Mouse (Mus musculus) CH12.LX (cell line): ENCODE measurements at regions not wholly inside any gene's neighbourhood (a gene's known extent, or its start where the extent isn't known, plus 50 kb on each side); places are given as distances from the start of the nearest gene placed in this dataset.

ENCODE experiments used
- DNase-seq: peaks from one replicate; pipeline ENCODE4 v3.0.0-alpha.2; 2013; ENCODE audit errors: extremely low read depth
- H3K27ac ChIP-seq: 2 replicates; pipeline ENCODE4 v1.5.1; 2012; ENCODE audit warnings: low read depth, mild to moderate bottlenecking, control low read depth, moderate library complexity; ENCODE audit not compliant: insufficient read depth
- H3K27me3 ChIP-seq: replicated peaks from 2 replicates; pipeline ENCODE3; 2012; ENCODE audit warnings: inconsistent platforms
- H3K36me3 ChIP-seq, 2 experiments: replicated peaks in 1 of 2; 2 replicates each; pipeline versions ENCODE3 to v1.6.1; 2012; ENCODE audit warnings: inconsistent platforms in 1 of 2, low read length in 1 of 2, mild to moderate bottlenecking in 1 of 2, mixed read lengths in 1 of 2, moderate library complexity in 1 of 2; ENCODE audit not compliant: control insufficient read depth in 1 of 2, insufficient read depth in 1 of 2
- H3K4me1 ChIP-seq, 2 experiments: 2 replicates each; pipeline ENCODE4 v1.6.1; 2012; ENCODE audit warnings: inconsistent platforms in 1 of 2, moderate library complexity in 1 of 2; ENCODE audit not compliant: insufficient read depth in 2 of 2, control insufficient read depth in 1 of 2
- H3K4me2 ChIP-seq: 2 replicates; pipeline ENCODE4 v1.6.1; 2012; ENCODE audit warnings: low read depth, mild to moderate bottlenecking, control low read depth; ENCODE audit not compliant: poor library complexity, insufficient read depth, severe bottlenecking
- H3K4me3 ChIP-seq, 3 experiments: fragments of 150-350 bp in 1 of 3; sonication (generic) in 1 of 3; replicated peaks in 1 of 3; 2 replicates each; pipeline versions ENCODE3 to v1.5.1; 2011 to 2012; ENCODE audit warnings: low read depth in 2 of 3, low read length in 2 of 3, mild to moderate bottlenecking in 2 of 3, moderate library complexity in 2 of 3, control low read depth in 1 of 3, improper control_type of control experiment in 1 of 3, inconsistent platforms in 1 of 3, mixed read lengths in 1 of 3; ENCODE audit not compliant: poor library complexity in 1 of 3
- H3K79me2 ChIP-seq: replicated peaks from 2 replicates; pipeline ENCODE4 v1.6.1; 2012; ENCODE audit warnings: mild to moderate bottlenecking, moderate library complexity; ENCODE audit not compliant: control insufficient read depth, poor library complexity, insufficient read depth, severe bottlenecking; ENCODE audit errors: extremely low read depth
- H3K9ac ChIP-seq: 2 replicates; pipeline ENCODE4 v1.6.1; 2012; ENCODE audit warnings: low read depth, mild to moderate bottlenecking, control low read depth, moderate library complexity; ENCODE audit not compliant: insufficient read depth
- H3K9me3 ChIP-seq: replicated peaks from 2 replicates; pipeline ENCODE3; 2012; ENCODE audit warnings: low read length, inconsistent platforms, mixed read lengths
- CTCF ChIP-seq, 2 experiments: IDR thresholded peaks in 1 of 2; conservative IDR thresholded peaks in 1 of 2; 2 replicates each; pipeline ENCODE4 v1.5.1; 2011 to 2012; ENCODE audit warnings: low read depth in 2 of 2, low read length in 2 of 2, improper control_type of control experiment in 1 of 2, inconsistent platforms in 1 of 2, mild to moderate bottlenecking in 1 of 2, moderate library complexity in 1 of 2
- IRF4 ChIP-seq: IDR thresholded peaks from 2 replicates; pipeline ENCODE4 v1.6.1; 2014; ENCODE audit warnings: low read depth, mild to moderate bottlenecking, inconsistent platforms, low read length, improper control_type of control experiment
- JUN ChIP-seq: IDR thresholded peaks from 2 replicates; pipeline ENCODE4 v1.6.1; 2011; ENCODE audit warnings: low read depth, mild to moderate bottlenecking, low read length, improper control_type of control experiment, moderate library complexity; ENCODE audit not compliant: insufficient read depth
- KAT2A ChIP-seq: IDR thresholded peaks from 2 replicates; pipeline ENCODE4 v1.6.1; 2012; ENCODE audit warnings: low read length, improper control_type of control experiment, inconsistent platforms; ENCODE audit not compliant: insufficient replicate concordance
- MAFK ChIP-seq: IDR thresholded peaks from 2 replicates; pipeline ENCODE4 v1.6.1; 2011; ENCODE audit warnings: low read length, improper control_type of control experiment; ENCODE audit not compliant: insufficient replicate concordance
- NRF1 ChIP-seq: IDR thresholded peaks from 2 replicates; pipeline ENCODE4 v1.6.1; 2014; ENCODE audit warnings: low read depth, mild to moderate bottlenecking, inconsistent platforms, low read length, improper control_type of control experiment, moderate library complexity
- RAD21 ChIP-seq: IDR thresholded peaks from 2 replicates; pipeline ENCODE4 v1.6.1; 2011; ENCODE audit warnings: low read depth, mild to moderate bottlenecking, low read length, improper control_type of control experiment, moderate library complexity
- TBP ChIP-seq: conservative IDR thresholded peaks from 2 replicates; pipeline ENCODE4 v1.6.1; 2011; ENCODE audit warnings: low read depth, low read length, improper control_type of control experiment
- TCF12 ChIP-seq: IDR thresholded peaks from 2 replicates; pipeline ENCODE4 v1.6.1; 2014; ENCODE audit warnings: low read depth, mild to moderate bottlenecking, inconsistent platforms, low read length, improper control_type of control experiment
- USF2 ChIP-seq: conservative IDR thresholded peaks from 2 replicates; pipeline ENCODE4 v1.6.1; 2011; ENCODE audit warnings: low read depth, low read length, improper control_type of control experiment
- ZKSCAN1 ChIP-seq: IDR thresholded peaks from 2 replicates; pipeline ENCODE4 v1.6.1; 2012; ENCODE audit warnings: low read depth, inconsistent platforms, low read length, improper control_type of control experiment, borderline replicate concordance
- dilution Hi-C: fragments of 300-500 bp; cut with MboI; formaldehyde crosslinking; loops from 2 replicates; pipeline ENCODE4 v1.14.3; 2020; ENCODE audit warnings: low sequenced_read_pairs; ENCODE audit not compliant: extremely low pct_unique_long_range_greater_than_20kb, extremely low pct_ligation_motif_present
- in situ Hi-C: fragments of 300-500 bp; cut with MboI; formaldehyde crosslinking; loops from 3 replicates; pipeline ENCODE4 v1.14.3; 2019; ENCODE audit warnings: low sequenced_read_pairs, low pct_ligation_motif_present, low pct_unique_long_range_greater_than_20kb, mixed read lengths

GRCm38 (mm10) chr7:73881252-73882042 lies 132.0 kb downstream of the St8sia2 start:
- Histone ChIP-seq H3K27ac (no peak overlapping the region), H3K27me3 (peaks cover 17% of the 10 kb centered on the region), H3K36me3 (no peaks in the 10 kb centered on the region), H3K9me3 (no peaks in the 10 kb centered on the region), H3K79me2 (no peaks in the 10 kb centered on the region), H3K9ac (no peak overlapping the region), H3K4me3 (no peak overlapping the region), H3K4me2 (no peak overlapping the region), H3K4me1 (no peaks in the 10 kb centered on the region)
- no peak for TF ChIP-seq IRF4
- no peak for TF ChIP-seq TCF12
- TF ChIP-seq JUN, result no peak
- TF ChIP-seq TBP, result no peak
- TF ChIP-seq MAFK, result no peak
- no peak for TF ChIP-seq ZKSCAN1
- dilution Hi-C loops (no loop called here), in situ Hi-C loops (no loop called here)
- DNase-seq, result no peak

- in situ Hi-C loops, result no loop called here
- TF ChIP-seq RAD21 (peak; percentile 2; the same call in 1 of the 2 replicates), NRF1 (no peak), KAT2A (no peak), CTCF (conservative IDR thresholded peaks at IDR 0.05 in 1 of 2, IDR thresholded peaks at IDR 0.05 in 1 of 2; ENCODE audit: low read depth in 2 of 2, low read length in 2 of 2) (peak in 1 of 2 experiments; percentile 24; a peak in 2 of 4 replicates), USF2 (no peak)
Measured at GRCm38 (mm10) chr7:73886152-73886551, 127.3 kb downstream of the St8sia2 start.

More at GRCm38 (mm10) chr7:73886152-73886551, 127.3 kb downstream of the St8sia2 start:
- DNase-seq, result no peak
- Histone ChIP-seq H3K36me3 (no peaks in the 10 kb centered on the region), H3K79me2 (no peaks in the 10 kb centered on the region), H3K9me3 (no peaks in the 10 kb centered on the region), H3K27me3 (peaks cover 11% of the 10 kb centered on the region), H3K4me2 (no peak overlapping the region), H3K9ac (no peak overlapping the region), H3K4me1 (peaks cover 4 to 6% of the 10 kb centered on the region in 2 experiments; a peak in 1 of 4 replicates), H3K4me3 (no peak overlapping the region), H3K27ac (no peak overlapping the region)
- dilution Hi-C loops, result no loop called here
